Mouse (Mus musculus): ENCODE measurements around the gene Cadm1. TPM values are rescaled to one million over a fixed set of nuclear protein-coding genes. Genes with fewer than 3 reads are reported as not detected.

Cadm1 gene
- polyA plus RNA-seq, 1 experiment = 103 TPM

DNA sequence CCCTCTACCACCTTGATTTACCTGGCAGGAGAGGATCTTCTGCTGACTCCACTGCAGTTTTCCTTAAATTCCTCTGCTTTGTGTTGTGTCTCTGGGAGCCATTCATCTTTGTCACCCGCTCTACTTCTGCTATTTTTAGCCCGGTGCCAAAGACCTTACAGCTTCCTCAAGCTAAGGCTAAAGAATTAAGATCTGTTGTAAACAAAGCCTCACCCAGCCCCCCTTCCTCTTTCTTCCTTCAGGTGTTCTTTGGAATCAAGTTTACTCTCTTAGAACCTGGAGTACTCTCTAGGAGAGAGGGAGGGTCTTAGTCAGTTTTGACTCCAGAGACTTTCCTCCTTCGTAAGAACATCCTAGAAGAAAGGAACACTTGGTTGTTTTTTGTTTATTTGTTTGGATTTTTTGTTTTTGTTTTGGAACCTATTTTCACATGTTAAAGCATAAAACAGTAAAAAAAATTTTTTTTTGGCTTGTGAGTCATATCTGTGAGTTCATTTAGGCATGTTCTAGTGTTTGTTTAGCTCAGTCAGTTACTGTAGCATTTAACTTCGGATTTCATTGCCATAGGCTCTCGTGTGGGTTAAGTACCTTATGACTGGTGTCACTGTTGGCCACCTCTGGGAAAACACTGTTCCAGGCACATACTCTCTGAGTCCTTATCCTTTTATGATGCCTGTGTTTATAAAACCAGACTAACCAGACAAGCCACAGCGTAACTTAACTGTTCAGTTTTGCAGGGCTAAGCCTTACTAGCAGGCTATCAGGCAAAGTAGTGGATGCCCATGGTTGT is 51.8 kb downstream of the Cadm1 start:
- no peak for DNase-seq (ENCODE audit: low read depth)
- TF ChIP-seq CTCF (IDR thresholded peaks at IDR 0.05; ENCODE audit: borderline replicate concordance, extremely low read depth, insufficient read depth, insufficient read length) (no peak), POLR2A (IDR thresholded peaks at IDR 0.05; ENCODE audit: borderline replicate concordance, extremely low read depth, insufficient read depth, insufficient read length, poor library complexity, severe bottlenecking) (no peak)

- DNase-seq (ENCODE audit: low read depth) = no peak
- no peak for TF ChIP-seq CTCF (IDR thresholded peaks at IDR 0.05; ENCODE audit: borderline replicate concordance, extremely low read depth, insufficient read depth, insufficient read length)
- no peak for TF ChIP-seq POLR2A (IDR thresholded peaks at IDR 0.05; ENCODE audit: borderline replicate concordance, extremely low read depth, insufficient read depth, insufficient read length, poor library complexity, severe bottlenecking)
These were observed 53.3 kb downstream of the Cadm1 start for GRCm38 (mm10) chr9:47583241-47583640.

- peak; percentile 82 for DNase-seq (ENCODE audit: low read depth)
- TF ChIP-seq POLR2A (IDR thresholded peaks at IDR 0.05; ENCODE audit: borderline replicate concordance, extremely low read depth, insufficient read depth, insufficient read length, poor library complexity, severe bottlenecking) (no peak), CTCF (IDR thresholded peaks at IDR 0.05; ENCODE audit: borderline replicate concordance, extremely low read depth, insufficient read depth, insufficient read length) (no peak)
These were observed 56.2 kb downstream of the Cadm1 start for GRCm38 (mm10) chr9:47586176-47586575.

- DNase-seq (ENCODE audit: low read depth) = peak; percentile 62
These were observed 56.9 kb downstream of the Cadm1 start for GRCm38 (mm10) chr9:47586839-47587238.

DNA sequence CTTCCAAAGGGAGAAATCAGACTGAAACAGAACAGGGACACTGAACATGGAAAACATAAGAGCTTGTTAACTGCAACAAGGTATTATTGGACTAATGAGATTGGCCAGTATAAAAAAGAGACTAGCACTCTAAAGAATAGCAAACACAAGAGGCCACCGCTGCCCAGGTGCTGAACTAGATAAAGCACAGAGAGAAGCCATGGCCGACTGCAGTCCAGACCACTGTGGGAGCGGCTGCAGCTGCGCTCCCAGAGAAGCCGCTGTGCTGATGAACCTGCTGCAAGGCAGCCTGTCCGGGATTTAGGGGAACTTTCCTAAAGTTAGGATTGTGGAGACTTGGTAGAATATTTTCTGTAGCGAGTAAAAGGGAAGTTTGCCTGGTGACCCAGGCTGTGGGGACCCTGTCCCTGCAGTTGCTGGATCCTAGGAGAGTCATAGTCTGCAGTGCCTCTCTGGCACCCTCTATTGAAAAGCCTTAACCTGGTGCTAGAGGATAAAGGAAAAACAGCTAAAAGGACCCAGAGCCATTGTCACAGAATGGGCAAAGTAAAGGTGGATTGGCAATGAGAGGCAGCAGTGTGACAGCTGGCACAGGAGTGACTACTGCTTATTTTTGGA is 57.7 kb downstream of the Cadm1 start:
- peak; percentile 47; the same call in 1 of the 2 replicates for TF ChIP-seq CTCF (IDR thresholded peaks at IDR 0.05; ENCODE audit: borderline replicate concordance, extremely low read depth, insufficient read depth, insufficient read length)
- no peak for TF ChIP-seq POLR2A (IDR thresholded peaks at IDR 0.05; ENCODE audit: borderline replicate concordance, extremely low read depth, insufficient read depth, insufficient read length, poor library complexity, severe bottlenecking)
- DNase-seq (ENCODE audit: low read depth) = peak; percentile 53

More at GRCm38 (mm10) chr9:47586839-47587238, 56.9 kb downstream of the Cadm1 start:
- TF ChIP-seq POLR2A (IDR thresholded peaks at IDR 0.05; ENCODE audit: borderline replicate concordance, extremely low read depth, insufficient read depth, insufficient read length, poor library complexity, severe bottlenecking) = no peak
- TF ChIP-seq CTCF (IDR thresholded peaks at IDR 0.05; ENCODE audit: borderline replicate concordance, extremely low read depth, insufficient read depth, insufficient read length) = no peak

- DNase-seq (ENCODE audit: low read depth) = peak; percentile 43
- TF ChIP-seq POLR2A (IDR thresholded peaks at IDR 0.05; ENCODE audit: borderline replicate concordance, extremely low read depth, insufficient read depth, insufficient read length, poor library complexity, severe bottlenecking) (no peak), CTCF (IDR thresholded peaks at IDR 0.05; ENCODE audit: borderline replicate concordance, extremely low read depth, insufficient read depth, insufficient read length) (no peak)
These were observed 59.9 kb downstream of the Cadm1 start for GRCm38 (mm10) chr9:47589832-47590231.

DNA sequence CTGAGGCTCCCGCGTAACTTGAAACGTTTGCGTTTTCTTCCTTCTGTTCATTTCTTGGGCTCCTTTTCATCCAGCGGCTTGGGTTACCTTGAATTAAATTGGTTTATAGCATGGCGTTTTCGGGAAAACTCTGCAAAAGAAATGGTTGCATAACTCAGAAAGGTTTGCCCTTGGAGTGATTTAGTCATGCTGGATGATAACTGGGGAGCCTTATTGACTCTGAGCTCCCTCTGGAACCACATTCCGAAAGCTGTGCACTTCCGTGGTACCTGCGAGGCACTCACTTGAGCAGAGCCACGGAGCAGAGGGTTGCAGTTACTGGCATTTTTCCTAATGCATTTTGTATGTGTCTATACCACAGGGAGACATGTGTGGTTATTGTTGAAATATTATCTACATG is 71.6 kb downstream of the Cadm1 start:
- TF ChIP-seq POLR2A (IDR thresholded peaks at IDR 0.05; ENCODE audit: borderline replicate concordance, extremely low read depth, insufficient read depth, insufficient read length, poor library complexity, severe bottlenecking) (no peak), CTCF (IDR thresholded peaks at IDR 0.05; ENCODE audit: borderline replicate concordance, extremely low read depth, insufficient read depth, insufficient read length) (no peak)

GRCm38 (mm10) chr9:47603971-47604370 is 74.0 kb downstream of the Cadm1 start:
- TF ChIP-seq CTCF (IDR thresholded peaks at IDR 0.05; ENCODE audit: borderline replicate concordance, extremely low read depth, insufficient read depth, insufficient read length) (no peak), POLR2A (IDR thresholded peaks at IDR 0.05; ENCODE audit: borderline replicate concordance, extremely low read depth, insufficient read depth, insufficient read length, poor library complexity, severe bottlenecking) (no peak)
- no peak for DNase-seq (ENCODE audit: low read depth)

More for the DNA sequence above, 71.6 kb downstream of the Cadm1 start:
- DNase-seq (ENCODE audit: low read depth) = no peak

DNA sequence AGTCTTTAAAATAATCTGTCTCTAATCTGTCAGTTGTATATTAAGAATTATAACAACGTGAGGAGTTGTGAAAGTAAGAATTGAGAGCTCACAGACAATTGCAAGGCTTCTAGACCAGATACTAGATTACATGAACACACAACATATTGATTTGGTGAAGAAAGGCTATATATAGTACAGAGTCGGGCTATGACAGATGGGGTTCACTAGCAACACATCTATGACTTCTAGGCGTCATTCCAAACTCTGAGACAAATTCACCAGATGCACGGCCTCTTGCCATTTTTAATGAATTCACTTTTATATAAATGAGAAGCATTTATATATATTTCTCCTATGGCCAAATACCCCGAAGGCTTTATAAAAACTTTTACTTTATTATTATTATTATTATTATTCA is 75.7 kb downstream of the Cadm1 start:
- DNase-seq (ENCODE audit: low read depth) = peak; percentile 85
- no peak for TF ChIP-seq POLR2A (IDR thresholded peaks at IDR 0.05; ENCODE audit: borderline replicate concordance, extremely low read depth, insufficient read depth, insufficient read length, poor library complexity, severe bottlenecking)
- no peak for TF ChIP-seq CTCF (IDR thresholded peaks at IDR 0.05; ENCODE audit: borderline replicate concordance, extremely low read depth, insufficient read depth, insufficient read length)

DNA sequence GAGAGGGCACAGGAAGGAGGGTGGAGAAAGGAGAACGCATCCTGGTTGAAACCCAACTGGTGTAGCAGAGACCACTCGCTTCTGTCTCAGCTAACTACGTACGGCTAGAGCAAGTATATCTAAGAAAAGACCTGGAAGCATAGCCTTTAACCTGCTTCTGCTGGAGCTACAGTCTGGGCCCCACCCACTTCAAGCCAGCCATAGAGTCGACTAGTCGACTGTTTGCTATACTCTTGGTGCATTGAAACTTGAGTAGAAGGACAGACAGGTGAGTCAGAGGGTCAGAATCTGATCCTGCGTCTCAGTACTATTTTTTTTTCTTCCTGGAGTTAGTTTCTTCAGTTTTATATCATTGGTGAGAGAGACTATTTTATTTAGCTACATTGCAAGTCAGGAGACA is 78.5 kb downstream of the Cadm1 start:
- TF ChIP-seq CTCF (IDR thresholded peaks at IDR 0.05; ENCODE audit: borderline replicate concordance, extremely low read depth, insufficient read depth, insufficient read length) (no peak), POLR2A (IDR thresholded peaks at IDR 0.05; ENCODE audit: borderline replicate concordance, extremely low read depth, insufficient read depth, insufficient read length, poor library complexity, severe bottlenecking) (no peak)
- DNase-seq (ENCODE audit: low read depth) = no peak

DNA sequence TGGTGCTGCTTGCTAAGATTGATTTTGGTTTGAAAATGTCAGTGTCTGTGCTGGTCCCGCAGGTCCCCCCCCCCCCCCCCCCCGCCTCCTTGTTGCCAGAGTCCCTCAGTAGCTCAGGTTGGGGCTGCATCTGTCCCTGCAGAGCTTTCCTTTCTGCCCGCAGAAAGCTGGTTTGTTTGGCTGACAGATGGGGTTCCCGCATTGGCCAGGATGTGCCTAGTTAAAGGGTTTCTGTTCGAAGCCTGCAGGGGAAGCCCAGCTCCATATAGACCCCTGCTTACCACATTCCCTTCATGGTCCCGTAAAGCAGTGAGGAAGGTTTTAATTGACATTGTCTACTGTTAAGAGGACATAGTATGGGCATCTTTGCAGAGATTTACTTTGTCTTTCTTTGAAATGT is 78.9 kb downstream of the Cadm1 start:
- no peak for TF ChIP-seq CTCF (IDR thresholded peaks at IDR 0.05; ENCODE audit: borderline replicate concordance, extremely low read depth, insufficient read depth, insufficient read length)
- TF ChIP-seq POLR2A (IDR thresholded peaks at IDR 0.05; ENCODE audit: borderline replicate concordance, extremely low read depth, insufficient read depth, insufficient read length, poor library complexity, severe bottlenecking) = no peak

More for the DNA sequence above, 78.9 kb downstream of the Cadm1 start:
- peak; percentile 71 for DNase-seq (ENCODE audit: low read depth)

Measured in brain, embryonic 14.5 days (tissue).